Mouse (Mus musculus) stomach, postnatal 0 days (tissue): ENCODE data around the gene Fgfr2. TPM values are rescaled to one million over a fixed set of nuclear protein-coding genes. Genes with fewer than 3 reads are reported as not detected.
A peak's percentile ranks its signal among the peaks of the same experiment; 100 is the strongest.
"Not testable (repeated sequence)": the region's sequence is repeated elsewhere in the genome, so short reads cannot be mapped to it uniquely, and the experiment has no call there.

Experiments used
- ATAC-seq: fragments of 200-750 bp; cut with Nextera tagmentation; 2 replicates; pipeline ENCODE4 v1.8.0; 2017; ENCODE audit not compliant: low FRiP score, low TSS enrichment
- DNase-seq: peaks from one replicate; pipeline ENCODE4 v3.0.0-alpha.2; 2016; ENCODE audit warnings: low spot score
- H3K27ac ChIP-seq: fragments of 300-500 bp; sonication (generic); replicated peaks from 2 replicates; pipeline ENCODE4 v1.5.1; 2014; ENCODE audit warnings: mild to moderate bottlenecking, control low read depth
- H3K27me3 ChIP-seq: fragments of 300-500 bp; sonication (generic); 2 replicates; pipeline ENCODE4 v1.6.1; 2014; ENCODE audit warnings: low read length; ENCODE audit not compliant: control insufficient read depth, insufficient read depth
- H3K36me3 ChIP-seq: fragments of 300-500 bp; sonication (generic); 2 replicates; pipeline ENCODE4 v1.6.1; 2014; ENCODE audit warnings: low read length, mixed read lengths; ENCODE audit not compliant: control insufficient read depth, insufficient read depth
- H3K4me1 ChIP-seq: fragments of 300-500 bp; sonication (generic); replicated peaks from 2 replicates; pipeline ENCODE4 v1.6.1; 2014; ENCODE audit warnings: antibody characterized with exemption; ENCODE audit not compliant: control insufficient read depth, insufficient read depth
- H3K4me2 ChIP-seq: fragments of 300-500 bp; sonication (generic); replicated peaks from 2 replicates; pipeline ENCODE4 v1.6.1; 2014; ENCODE audit warnings: low read depth, mild to moderate bottlenecking, control low read depth, moderate library complexity
- H3K4me3 ChIP-seq: fragments of 300-500 bp; sonication (generic); 2 replicates; pipeline ENCODE4 v1.5.1; 2014; ENCODE audit warnings: low read depth, low read length, control low read depth
- H3K9ac ChIP-seq: fragments of 300-500 bp; sonication (generic); 2 replicates; pipeline ENCODE4 v1.6.1; 2014; ENCODE audit warnings: mild to moderate bottlenecking, low read length, control low read depth, mixed read lengths
- H3K9me3 ChIP-seq: fragments of 300-500 bp; sonication (generic); 2 replicates; pipeline ENCODE4 v1.6.1; 2016; ENCODE audit warnings: low read length; ENCODE audit not compliant: control insufficient read depth
- CTCF ChIP-seq: IDR thresholded peaks from 2 replicates; pipeline ENCODE4 v1.5.1; 2016; ENCODE audit warnings: antibody characterized with exemption, low read depth, mild to moderate bottlenecking, moderate library complexity
- EP300 ChIP-seq: optimal IDR thresholded peaks from 2 replicates; pipeline ENCODE3; 2016; ENCODE audit warnings: antibody characterized with exemption
- WGBS: fragments of 180-500 bp; shearing (Covaris S2); extraction: QIAGEN DNeasy Blood & Tissue Kit; methylation state at CpG from one replicate; pipeline ENCODE4 v1.1.7; 2014; 5-methylcytosine and 5-hydroxymethylcytosine counted together
- polyA plus RNA-seq: library from polyadenylated mRNA; unstranded; fragments of >200 nt; fragmentation: Nextera tagmentation; extraction: Ambion mirVana; gene quantifications from 2 replicates; pipeline ENCODE4 v1.2.1, GENCODE M21; 2015

Gene Fgfr2
- polyA plus RNA-seq, 1 experiment from 2014 or later: 60.8 TPM

GRCm38 (mm10) chr7:130671301-130671700, 2451.8 kb downstream of the Fgfr2 start:
- no peak overlapping the region for H3K9ac ChIP-seq
- no peak overlapping the region for H3K4me3 ChIP-seq
- H3K27me3 ChIP-seq: no peaks in the 10 kb centered on the region
- no peaks in the 10 kb centered on the region for H3K9me3 ChIP-seq
- peak overlapping the region; percentile 86 for H3K27ac ChIP-seq
- no peak overlapping the region for H3K4me2 ChIP-seq
- H3K36me3 ChIP-seq: no peaks in the 10 kb centered on the region
- no peak for TF ChIP-seq CTCF
- no peak for TF ChIP-seq EP300
- ATAC-seq (peak; percentile 84), DNase-seq (peak; percentile 59)
- WGBS: 35% methylated on average over 6 of the region's 6 CpGs
- H3K4me1 ChIP-seq: peaks cover 11% of the 10 kb centered on the region

DNA sequence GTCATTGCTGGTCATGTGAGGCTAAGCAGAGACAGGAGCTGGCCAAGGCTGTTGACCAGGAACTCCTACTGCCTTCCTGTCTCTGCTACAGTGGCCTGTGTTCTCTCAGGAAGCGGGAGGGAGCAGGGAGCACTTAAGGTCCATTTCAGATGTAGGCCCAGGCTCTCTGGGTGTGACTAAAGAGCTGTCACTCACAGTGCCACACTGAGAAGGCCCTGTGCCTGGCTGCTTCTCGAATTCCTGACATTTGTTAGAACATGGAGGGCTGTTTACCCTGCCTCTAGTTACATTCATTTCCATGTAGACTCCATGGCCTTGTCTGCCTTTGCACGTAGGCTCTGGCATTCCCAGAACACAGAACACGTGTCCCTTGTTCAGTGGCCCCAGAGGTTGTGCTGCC, 2452.8 kb downstream of the Fgfr2 start:
- no peak overlapping the region for H3K9ac ChIP-seq
- DNase-seq: no peak
- no peak; the same call in 1 of the 2 replicates for ATAC-seq
- H3K4me1 ChIP-seq: peaks cover 11% of the 10 kb centered on the region
- H3K36me3 ChIP-seq: no peaks in the 10 kb centered on the region
- H3K27ac ChIP-seq: peak overlapping the region; percentile 86
- TF ChIP-seq EP300 (no peak), CTCF (no peak)
- no peak overlapping the region for H3K4me3 ChIP-seq
- no peaks in the 10 kb centered on the region for H3K9me3 ChIP-seq
- H3K27me3 ChIP-seq: no peaks in the 10 kb centered on the region
- H3K4me2 ChIP-seq: no peak overlapping the region
- WGBS: 55% methylated on average over 4 of the region's 4 CpGs

DNA sequence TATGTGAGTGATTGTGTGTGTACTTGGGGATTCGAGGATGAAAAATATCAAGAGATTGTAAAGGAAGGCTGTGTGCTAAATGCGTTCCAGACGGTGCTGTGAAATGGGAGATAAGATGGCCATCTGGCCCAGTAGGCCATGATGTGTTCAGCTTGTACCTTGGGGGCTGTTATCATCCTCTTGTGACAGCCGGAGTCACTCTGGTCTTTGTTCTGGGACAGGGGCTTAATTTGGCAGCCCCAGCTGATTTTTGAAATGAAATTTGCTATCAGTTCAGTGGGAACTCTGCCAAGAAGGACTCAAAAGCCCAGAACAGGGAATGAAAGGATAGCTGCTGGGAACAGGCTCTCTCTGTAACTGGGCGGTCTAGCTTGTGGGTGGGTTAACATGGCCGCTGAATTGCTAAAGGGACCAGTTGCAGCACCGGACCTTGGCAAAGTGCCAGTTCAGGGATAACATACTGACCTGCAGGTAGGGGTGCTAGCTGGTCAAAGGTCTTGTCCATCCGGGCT, 2453.7 kb downstream of the Fgfr2 start:
- no peak overlapping the region for H3K9ac ChIP-seq
- peak overlapping the region; percentile 73; the same call in 1 of the 2 replicates for H3K27ac ChIP-seq
- peak; percentile 33 for DNase-seq
- H3K27me3 ChIP-seq: no peaks in the 10 kb centered on the region
- H3K4me1 ChIP-seq: peaks cover 11% of the 10 kb centered on the region
- H3K36me3 ChIP-seq: no peaks in the 10 kb centered on the region
- H3K4me2 ChIP-seq: no peak overlapping the region
- 39% methylated on average over 8 of the region's 8 CpGs for WGBS
- no peaks in the 10 kb centered on the region for H3K9me3 ChIP-seq
- H3K4me3 ChIP-seq: no peak overlapping the region
- TF ChIP-seq CTCF (no peak), EP300 (no peak)
- no peak for ATAC-seq

DNA sequence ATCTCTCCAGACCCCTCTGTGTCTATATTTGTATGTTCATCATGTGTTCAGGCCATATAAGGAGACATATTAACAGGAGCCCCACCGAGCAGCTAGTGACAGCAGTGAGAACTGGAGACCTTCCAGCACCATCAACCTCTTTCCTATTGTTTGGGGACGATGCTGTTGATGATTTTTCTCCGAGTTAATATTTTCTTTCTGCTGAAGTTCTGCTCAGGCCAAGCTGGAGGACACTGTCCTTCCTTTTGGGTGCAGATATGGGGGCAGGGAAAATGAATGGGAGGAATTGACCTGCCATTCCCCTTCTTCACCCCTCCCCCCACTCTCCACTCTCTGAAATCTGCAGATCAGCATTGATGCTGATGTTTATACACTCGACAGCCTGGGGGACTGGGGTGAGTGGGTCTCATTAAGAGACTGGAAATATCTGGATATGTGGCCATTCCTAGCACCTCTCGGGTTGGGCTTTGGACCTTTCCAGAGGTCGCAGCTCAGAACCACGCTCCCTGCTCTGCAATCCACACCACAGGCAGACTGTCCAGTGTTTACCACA, 2454.3 kb downstream of the Fgfr2 start:
- 36% methylated on average over 7 of the region's 7 CpGs for WGBS
- Histone ChIP-seq H3K27me3 (no peaks in the 10 kb centered on the region), H3K4me1 (peaks cover 11% of the 10 kb centered on the region), H3K9me3 (no peaks in the 10 kb centered on the region), H3K4me3 (no peak overlapping the region), H3K9ac (no peak overlapping the region), H3K27ac (peak overlapping the region; percentile 59), H3K4me2 (no peak overlapping the region), H3K36me3 (no peaks in the 10 kb centered on the region)
- TF ChIP-seq EP300 (no peak), CTCF (no peak)
- DNase-seq (no peak), ATAC-seq (no peak)

DNA sequence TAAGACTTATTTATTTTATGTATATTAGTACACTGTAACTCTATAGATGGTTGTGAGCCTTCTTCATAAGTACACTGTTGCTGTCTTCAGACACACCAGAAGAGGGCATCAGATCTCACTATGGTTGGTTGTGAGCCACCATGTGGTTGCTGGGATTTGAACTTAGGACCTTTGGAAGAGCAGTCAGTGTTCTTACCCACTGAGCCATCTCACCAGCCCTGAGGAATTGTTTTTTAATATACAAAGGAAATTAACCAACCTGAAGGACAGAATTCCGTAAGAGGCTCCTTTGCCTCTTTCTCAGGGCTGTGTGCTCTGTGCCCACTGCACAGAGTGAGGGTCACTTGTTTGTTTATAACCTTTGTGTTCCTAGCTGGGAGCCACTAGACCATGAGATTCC, 2455.1 kb downstream of the Fgfr2 start:
- H3K9me3 ChIP-seq, H3K27ac ChIP-seq, H3K4me2 ChIP-seq, H3K36me3 ChIP-seq, ATAC-seq, DNase-seq, H3K4me3 ChIP-seq, H3K27me3 ChIP-seq, H3K9ac ChIP-seq: not testable (repeated sequence)
- H3K4me1 ChIP-seq: peaks cover 11% of the 10 kb centered on the region; the same call in 1 of the 2 replicates
- WGBS: 92% methylated on average over 1 of the region's 1 CpGs

GRCm38 (mm10) chr7:130665358-130665757, 2457.8 kb downstream of the Fgfr2 start:
- Histone ChIP-seq H3K4me3 (no peak overlapping the region), H3K36me3 (no peaks in the 10 kb centered on the region), H3K9me3 (no peaks in the 10 kb centered on the region), H3K4me2 (no peak overlapping the region), H3K9ac (no peak overlapping the region), H3K27ac (no peak overlapping the region), H3K4me1 (no peaks in the 10 kb centered on the region), H3K27me3 (no peaks in the 10 kb centered on the region)
- WGBS: 92% methylated on average over 9 of the region's 9 CpGs
- ATAC-seq (no peak), DNase-seq (no peak)
- no peak for TF ChIP-seq EP300
- no peak for TF ChIP-seq CTCF
